Mouse (Mus musculus) kidney, postnatal 10 days (tissue): ENCODE data around the gene Mymx.

Experiments used
- DNase-seq: peaks from one replicate; pipeline ENCODE4 v3.0.0; 2021; ENCODE audit warnings: mixed read lengths

The Mymx gene

DNA sequence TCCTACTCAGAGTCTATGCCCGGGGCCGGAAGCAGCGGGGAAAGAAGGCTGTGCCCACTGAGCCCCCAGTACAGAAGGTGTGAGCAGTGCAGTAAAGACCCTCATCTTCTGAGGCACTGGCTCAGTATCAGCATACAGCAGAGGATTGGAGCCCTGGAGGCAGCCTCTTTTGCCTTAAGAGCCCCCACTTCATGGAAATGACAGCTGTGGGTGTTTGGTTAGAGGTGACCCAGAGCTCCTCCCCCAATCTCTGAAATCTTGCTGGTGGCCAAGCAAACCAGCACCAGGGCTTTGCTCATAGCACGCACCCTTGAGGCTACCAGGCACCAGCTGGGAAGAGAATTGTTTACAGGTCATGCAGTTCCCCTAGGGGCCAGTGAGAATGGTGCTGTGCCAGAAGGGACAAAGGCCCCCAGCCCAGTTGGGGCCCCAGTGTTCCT is 34.7 kb downstream of the Mymx start:
- DNase-seq, result no peak

DNA sequence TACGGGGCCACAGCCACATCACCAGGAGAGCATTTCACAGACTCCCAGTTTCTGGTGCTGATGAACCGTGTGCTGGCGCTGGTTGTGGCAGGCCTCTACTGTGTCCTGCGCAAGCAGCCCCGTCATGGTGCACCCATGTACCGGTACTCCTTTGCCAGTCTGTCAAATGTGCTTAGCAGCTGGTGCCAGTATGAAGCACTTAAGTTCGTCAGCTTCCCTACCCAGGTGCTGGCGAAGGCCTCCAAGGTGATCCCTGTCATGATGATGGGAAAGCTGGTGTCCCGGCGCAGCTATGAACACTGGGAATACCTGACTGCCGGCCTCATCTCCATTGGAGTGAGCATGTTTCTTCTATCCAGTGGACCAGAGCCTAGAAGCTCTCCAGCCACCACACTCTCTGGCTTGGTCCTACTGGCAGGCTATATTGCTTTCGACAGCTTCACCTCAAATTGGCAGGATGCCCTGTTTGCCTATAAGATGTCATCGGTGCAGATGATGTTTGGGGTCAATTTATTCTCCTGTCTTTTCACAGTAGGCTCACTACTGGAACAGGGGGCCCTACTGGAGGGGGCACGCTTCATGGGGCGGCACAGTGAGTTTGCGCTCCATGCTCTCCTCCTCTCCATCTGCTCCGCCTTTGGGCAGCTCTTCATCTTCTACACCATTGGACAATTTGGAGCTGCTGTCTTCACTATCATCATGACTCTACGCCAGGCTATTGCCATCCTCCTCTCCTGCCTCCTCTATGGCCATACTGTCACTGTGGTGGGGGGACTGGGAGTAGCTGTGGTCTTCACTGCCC is 35.3 kb downstream of the Mymx start:
- no peak for DNase-seq

GRCm38 (mm10) chr17:45566031-45566359 is 35.9 kb downstream of the Mymx start:
- DNase-seq, result no peak

GRCm38 (mm10) chr17:45565103-45565502 is 36.8 kb downstream of the Mymx start:
- no peak for DNase-seq

DNA sequence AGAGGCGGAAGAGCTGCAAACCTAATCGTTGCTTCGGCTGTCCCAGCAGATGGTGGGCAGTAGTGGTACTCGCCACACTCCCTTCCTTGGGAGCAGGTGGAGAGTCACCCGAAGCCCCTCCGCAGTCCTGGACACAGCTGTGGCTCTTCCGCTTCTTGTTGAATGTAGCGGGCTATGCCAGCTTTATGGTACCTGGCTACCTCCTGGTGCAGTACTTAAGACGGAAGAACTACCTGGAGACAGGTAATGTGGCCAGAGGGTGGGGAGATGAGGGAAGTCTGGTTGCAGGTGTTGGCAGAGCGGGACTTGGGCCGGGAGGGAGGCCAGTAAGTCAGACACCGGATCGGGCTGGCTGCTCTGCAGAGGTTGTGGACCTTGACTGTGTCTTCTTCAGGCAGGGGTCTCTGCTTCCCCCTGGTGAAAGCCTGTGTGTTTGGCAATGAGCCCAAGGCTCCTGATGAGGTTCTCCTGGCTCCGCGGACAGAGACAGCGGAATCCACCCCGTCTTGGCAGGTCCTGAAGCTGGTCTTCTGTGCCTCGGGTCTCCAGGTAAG is 37.3 kb downstream of the Mymx start:
- DNase-seq, result peak; percentile 49

GRCm38 (mm10) chr17:45563655-45564530 is 38.0 kb downstream of the Mymx start, which contains the start of gene Slc35b2:
Gene Slc35b2 (plus strand): TSS chr17:45563874.
- peak; percentile 96 for DNase-seq

GRCm38 (mm10) chr17:45563216-45563615 is 38.7 kb downstream of the Mymx start:
- no peak for DNase-seq

GRCm38 (mm10) chr17:45559732-45560525 is 42.0 kb downstream of the Mymx start:
- no peak for DNase-seq

- DNase-seq, result no peak
Observed at GRCm38 (mm10) chr17:45557998-45558862, 43.7 kb downstream of the Mymx start.

DNA sequence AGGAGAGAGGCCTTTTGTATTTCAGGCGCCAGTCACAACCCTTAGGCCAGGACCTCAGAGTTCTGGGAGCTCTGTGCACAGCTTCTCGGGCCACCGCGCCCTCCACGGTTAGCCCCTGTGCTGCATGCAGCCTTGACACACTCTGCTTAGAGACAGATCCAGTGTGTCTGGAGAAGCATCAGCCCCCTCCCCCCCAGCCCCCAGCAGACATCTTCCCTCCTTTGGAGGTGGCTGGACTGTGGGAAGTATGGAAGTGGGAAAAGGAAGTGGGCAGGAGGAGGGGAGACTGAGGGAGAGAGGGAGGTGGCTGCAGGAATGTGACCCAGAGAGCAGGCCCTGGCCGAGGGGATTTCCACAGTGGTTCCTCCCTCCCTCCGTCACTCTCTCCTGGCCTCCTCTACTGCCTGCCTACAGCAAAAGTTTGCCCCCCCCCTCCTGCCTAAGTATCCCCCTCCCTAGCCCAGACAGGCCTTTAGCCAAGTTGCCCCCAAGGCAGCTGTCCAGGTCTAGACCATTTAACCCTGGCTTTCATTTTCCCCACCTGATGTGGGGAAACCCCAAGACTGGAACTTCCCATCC is 44.6 kb downstream of the Mymx start:
- DNase-seq, result no peak

DNA sequence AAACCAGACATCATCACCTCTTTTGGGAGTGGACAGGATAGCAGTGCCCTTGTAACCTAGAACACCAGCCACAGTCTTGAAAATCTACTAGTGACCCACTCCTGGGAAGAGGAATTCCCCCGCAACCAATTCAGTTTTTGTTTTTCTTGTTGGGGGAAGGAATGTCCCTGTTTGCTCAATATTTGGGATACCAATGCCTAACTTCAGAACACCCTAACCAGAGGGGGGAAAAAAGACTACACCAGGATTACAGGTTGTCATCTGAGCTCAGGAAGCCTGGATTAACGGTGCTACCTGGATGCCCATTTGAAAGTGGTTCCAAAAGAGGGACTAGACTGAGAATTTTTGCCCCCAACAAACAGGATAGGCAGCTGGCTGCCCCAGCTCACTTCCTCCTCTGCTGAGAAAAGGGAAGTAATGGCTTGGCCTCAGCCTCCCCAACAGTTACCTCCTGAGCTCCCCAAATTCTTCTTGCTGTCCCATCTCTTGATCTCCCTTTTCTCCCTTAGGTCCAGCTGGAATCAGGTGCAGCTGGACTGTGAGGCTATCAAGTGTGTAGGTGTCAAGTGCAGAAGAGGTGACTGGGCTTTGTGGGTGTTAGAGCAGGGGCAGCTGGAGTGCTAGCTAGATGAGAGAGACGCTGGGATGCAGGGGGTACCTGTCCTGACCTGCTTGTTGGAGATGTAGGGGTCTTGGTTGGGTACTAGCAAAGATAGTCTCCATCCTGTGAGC is 45.2 kb downstream of the Mymx start:
- no peak for DNase-seq

DNA sequence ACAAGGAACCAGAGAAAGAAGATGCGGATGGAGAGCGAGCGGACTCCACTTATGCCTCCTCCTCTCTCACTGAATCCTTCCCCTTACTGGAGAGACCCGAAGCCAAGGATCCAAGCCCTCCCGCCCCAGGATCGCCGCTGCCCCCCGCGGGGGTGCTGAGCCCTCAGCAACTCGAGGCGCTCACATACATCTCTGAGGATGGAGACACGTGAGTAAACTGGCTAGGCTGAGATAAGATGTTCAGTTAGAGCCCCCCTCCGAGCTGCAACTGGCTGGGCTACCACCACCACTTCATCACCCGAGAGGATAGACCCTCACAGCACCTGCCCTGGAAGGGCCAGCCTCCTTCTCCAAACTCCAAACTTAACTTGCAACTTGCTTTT is 45.8 kb downstream of the Mymx start:
- DNase-seq, result no peak

GRCm38 (mm10) chr17:45555452-45556106 is 46.3 kb downstream of the Mymx start, which contains the start of gene Nfkbie:
Gene Nfkbie (plus strand): TSS chr17:45555703.
- peak; percentile 99 for DNase-seq

- DNase-seq, result no peak
Observed at GRCm38 (mm10) chr17:45554420-45554819, 47.5 kb downstream of the Mymx start.

DNA sequence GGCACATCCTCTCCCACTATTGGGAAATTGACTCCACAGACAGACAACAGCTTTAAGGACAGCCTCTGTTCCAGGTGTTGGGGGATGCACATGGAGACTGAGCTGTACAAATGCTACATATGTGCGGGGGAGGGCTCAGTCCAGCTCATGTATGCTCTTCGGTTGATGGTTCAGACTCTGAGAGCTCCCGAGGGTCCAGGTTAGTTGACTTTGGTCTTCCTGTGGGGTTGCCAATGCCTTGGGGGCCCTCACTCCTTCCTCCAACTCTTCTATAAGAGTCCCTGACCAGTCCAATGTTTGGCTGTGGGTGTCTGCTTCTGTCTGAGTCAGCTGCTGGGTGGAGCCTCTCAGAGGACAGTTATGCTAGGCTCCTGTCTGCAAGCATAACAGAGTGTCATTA is 48.8 kb downstream of the Mymx start:
- no peak for DNase-seq

DNA sequence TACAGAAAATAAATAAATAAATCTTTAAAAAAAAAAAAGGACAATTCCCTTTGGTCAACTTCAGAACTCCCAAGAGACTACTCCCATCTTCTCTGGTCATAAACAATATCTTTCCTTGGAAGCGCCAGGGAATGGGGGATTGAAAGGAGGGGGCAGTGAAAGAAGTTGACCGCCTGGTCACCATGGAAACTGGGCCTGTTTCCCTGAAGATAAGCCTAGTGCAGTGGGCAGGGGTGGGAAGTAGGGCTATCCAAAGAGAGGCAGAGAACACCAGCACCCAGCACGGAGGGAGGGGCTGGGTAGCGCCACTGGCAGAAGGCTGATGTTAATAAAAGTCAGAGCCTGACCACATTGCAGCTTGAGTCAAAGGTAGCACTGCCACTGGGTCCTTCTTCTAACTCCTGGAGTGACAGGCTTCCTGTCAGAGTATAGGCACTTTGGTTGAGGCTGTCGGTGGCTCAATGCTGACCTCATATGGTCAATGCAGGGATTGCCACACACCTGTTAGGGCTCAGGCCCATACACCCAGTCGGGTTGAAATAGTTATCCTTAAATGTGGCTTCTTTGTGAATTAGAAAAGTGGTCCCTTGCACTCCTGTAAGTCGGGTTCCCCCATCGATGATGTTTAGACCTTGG is 50.0 kb downstream of the Mymx start:
- peak; percentile 85 for DNase-seq

- no peak for DNase-seq
Observed at GRCm38 (mm10) chr17:45551249-45551796, 50.6 kb downstream of the Mymx start.
